Mouse (Mus musculus) spleen, postnatal 36 days (tissue): ENCODE results near the gene Rnf145.
"Not testable (repeated sequence)": the region's sequence is repeated elsewhere in the genome, so short reads cannot be mapped to it uniquely, and the experiment has no call there.

Experiments used
- DNase-seq, 2 experiments: peaks; one replicate each; pipeline ENCODE4 v3.0.0; 2022; ENCODE audit warnings: low spot score in 2 of 2, mixed read lengths in 1 of 2

The Rnf145 gene

GRCm38 (mm10) chr11:44562389-44563135 is 43.8 kb downstream of the Rnf145 start:
- DNase-seq: no peak

- DNase-seq: no peak
These were observed 45.6 kb downstream of the Rnf145 start for GRCm38 (mm10) chr11:44564245-44564864.

GRCm38 (mm10) chr11:44564940-44565339 is 46.2 kb downstream of the Rnf145 start:
- DNase-seq: no peak

GRCm38 (mm10) chr11:44570336-44570735 is 51.6 kb downstream of the Rnf145 start:
- DNase-seq: not testable (repeated sequence)

GRCm38 (mm10) chr11:44572781-44573180 is 54.0 kb downstream of the Rnf145 start:
- DNase-seq: no peak

- DNase-seq: no peak
These were observed 54.6 kb downstream of the Rnf145 start for GRCm38 (mm10) chr11:44573396-44573795.

GRCm38 (mm10) chr11:44574391-44574790 is 55.6 kb downstream of the Rnf145 start:
- no peak for DNase-seq

- DNase-seq: peak; percentile 93
These were observed 56.1 kb downstream of the Rnf145 start for GRCm38 (mm10) chr11:44574820-44575219.

- no peak for DNase-seq
These were observed 59.1 kb downstream of the Rnf145 start for GRCm38 (mm10) chr11:44577911-44578310.

- peak; percentile 66 to 69 for DNase-seq
These were observed 62.5 kb downstream of the Rnf145 start for GRCm38 (mm10) chr11:44581277-44581683.

GRCm38 (mm10) chr11:44586047-44586696 is 67.4 kb downstream of the Rnf145 start:
- peak; percentile 49 to 61 for DNase-seq

- no peak for DNase-seq
These were observed 74.3 kb downstream of the Rnf145 start for GRCm38 (mm10) chr11:44593016-44593415.

GRCm38 (mm10) chr11:44594768-44595167 is 76.0 kb downstream of the Rnf145 start:
- no peak for DNase-seq

GRCm38 (mm10) chr11:44606881-44607280 is 88.1 kb downstream of the Rnf145 start:
- DNase-seq: peak in 1 of 2 experiments; percentile 6

GRCm38 (mm10) chr11:44608646-44609045 is 89.9 kb downstream of the Rnf145 start:
- DNase-seq: no peak

- peak; percentile 80 for DNase-seq
These were observed 92.4 kb downstream of the Rnf145 start for GRCm38 (mm10) chr11:44610971-44611781.

- DNase-seq: no peak
These were observed 93.4 kb downstream of the Rnf145 start for GRCm38 (mm10) chr11:44612156-44612555.

GRCm38 (mm10) chr11:44612681-44613410 is 94.1 kb downstream of the Rnf145 start:
- DNase-seq: peak; percentile 48 to 52

- DNase-seq: no peak
These were observed 94.8 kb downstream of the Rnf145 start for GRCm38 (mm10) chr11:44613411-44614180.
